Mouse (Mus musculus) left cerebral cortex, postnatal 10 days (tissue): ENCODE data around the gene Gm9844. TPM values are rescaled to one million over a fixed set of nuclear protein-coding genes. Genes with fewer than 3 reads are reported as not detected.

ENCODE experiments used
- DNase-seq, 2 experiments: peaks; one replicate each; pipeline ENCODE4 v3.0.0; 2021 to 2022; ENCODE audit warnings: low spot score in 2 of 2, mixed read lengths in 1 of 2; ENCODE audit errors: extremely low spot score in 1 of 2
- intact Hi-C: fragments of 180-260 bp; cut with DNase I; formaldehyde crosslinking; loops from one replicate; pipeline ENCODE4 v1.15.1; 2025
- total RNA-seq, 2 experiments: library from RNA; stranded (reverse); gene quantifications; 2 replicates each; pipeline ENCODE4 v1.2.3; 2021

Gm9844 gene
- total RNA-seq, 2 experiments from 2014 or later: 3.8 TPM; not detected in 1

DNA sequence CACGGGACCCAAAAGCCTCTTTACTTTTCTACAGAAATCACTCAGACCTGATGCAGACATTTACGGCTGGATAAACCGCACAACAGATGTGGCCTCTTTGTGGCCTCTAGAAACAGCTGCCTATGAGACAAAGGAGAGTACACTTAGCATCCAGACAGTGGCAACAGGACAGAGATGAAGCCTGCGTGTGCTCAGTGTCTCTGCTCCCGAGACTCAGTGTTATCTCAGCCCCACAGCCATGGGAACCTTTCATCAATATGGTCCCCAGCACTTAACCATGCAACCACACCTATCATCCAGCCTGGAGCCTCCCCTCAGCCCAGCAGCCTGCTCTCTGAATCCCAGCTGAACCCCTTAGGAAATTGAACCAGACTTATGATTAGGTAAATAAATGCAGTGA is 2.8 kb upstream of the Gm9844 start:
- no peak for DNase-seq
- intact Hi-C loops: no loop called here

DNA sequence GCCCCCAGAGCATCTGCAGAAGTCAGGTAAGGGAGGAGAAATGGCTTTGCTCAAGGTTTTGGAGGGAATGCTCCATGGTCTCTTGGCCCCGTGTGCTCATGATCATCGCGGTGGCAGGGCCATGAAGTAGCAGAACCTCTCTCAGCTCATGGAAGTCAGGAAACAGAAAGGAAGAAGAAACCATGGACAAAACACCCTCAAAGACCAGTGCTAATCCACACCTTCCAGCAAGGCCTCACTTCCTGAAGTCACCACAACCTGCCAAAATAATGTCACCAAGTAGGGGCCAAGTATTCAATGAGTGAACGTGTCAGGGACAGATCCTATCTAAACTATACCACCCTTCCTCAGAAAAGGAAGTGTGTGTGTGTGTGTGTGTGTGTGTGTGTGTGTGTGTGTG is 840 bp downstream of the Gm9844 start:
- no peak for DNase-seq
- intact Hi-C loops: no loop called here

DNA sequence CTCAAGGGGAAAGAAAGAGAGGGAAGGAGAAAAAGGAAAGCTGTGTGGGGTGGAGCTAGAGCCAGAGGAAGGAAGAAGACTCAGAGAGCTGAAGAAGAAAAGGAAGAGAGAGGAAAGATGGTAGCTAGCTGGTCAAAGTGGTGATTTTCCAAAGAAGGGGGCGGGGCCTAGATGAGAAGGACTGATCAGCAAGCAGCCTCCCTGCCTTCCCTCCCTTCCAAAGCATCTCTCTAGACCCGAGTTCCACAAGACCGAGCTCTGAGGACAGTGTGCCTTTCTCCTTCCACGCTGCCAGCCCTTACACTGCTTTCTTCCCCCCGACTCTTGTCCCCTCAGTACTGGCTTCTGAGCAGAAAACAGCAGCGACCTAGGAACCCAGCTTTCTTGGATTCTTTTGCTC is 2.1 kb downstream of the Gm9844 start:
- intact Hi-C loops: no loop called here

DNA sequence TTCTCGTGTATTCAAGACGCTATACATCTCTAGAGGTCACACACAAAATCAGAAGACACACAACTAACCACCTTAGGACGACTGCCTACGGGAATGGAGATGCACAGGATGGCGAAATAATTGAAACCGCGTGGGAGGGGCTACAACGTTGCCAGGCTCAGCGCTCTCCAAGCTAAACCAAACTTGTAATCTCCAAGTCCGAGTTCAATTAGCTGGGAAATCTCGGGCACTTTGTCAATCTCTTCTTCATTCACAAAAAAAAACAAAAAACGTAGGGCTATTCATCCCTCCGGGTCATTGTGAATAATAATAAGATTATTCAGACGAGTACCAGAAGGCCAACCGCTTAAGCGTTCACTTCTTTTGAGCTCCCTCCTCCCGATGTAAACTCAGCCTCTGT is 7.1 kb downstream of the Gm9844 start:
- no peak for DNase-seq
- intact Hi-C loops: no loop called here

More for the DNA sequence above, 2.1 kb downstream of the Gm9844 start:
- no peak for DNase-seq

DNA sequence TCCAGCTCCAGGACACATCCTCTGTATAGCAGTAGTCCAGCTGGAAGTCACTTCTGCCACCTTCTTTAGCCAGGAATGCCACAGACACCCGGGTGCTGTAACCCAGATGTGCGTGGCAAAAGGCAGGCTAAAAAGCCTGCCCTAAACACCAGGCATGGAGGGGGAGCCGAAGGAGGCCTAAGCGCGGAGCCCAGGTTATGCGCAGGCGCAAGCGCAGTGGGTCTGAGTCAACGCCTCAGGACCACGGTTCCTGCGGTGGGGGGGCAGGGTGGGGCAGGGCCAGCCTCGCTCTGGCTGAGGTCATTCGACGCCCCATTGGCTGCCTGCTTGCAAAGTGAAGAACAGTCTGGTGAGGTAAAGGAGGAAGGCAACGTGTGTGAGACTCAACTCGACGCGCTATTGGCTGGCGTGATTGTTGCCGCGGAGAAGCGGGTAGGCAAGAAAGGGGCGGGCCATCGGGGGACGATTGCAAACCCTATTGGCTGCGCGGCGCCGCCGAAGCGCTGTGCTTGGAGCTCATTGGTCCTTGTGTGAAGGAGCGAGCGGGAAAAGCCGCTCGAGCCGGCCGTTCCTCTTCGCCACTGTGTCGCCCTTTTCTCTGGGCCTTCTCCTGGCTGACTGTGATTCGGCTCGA is 7.6 kb downstream of the Gm9844 start, which contains the start of the genes Lypd4 and Dmrtc2:
Lypd4 (minus strand) TSS at position 410 of the 634 bp plus-strand sequence.
Dmrtc2 (plus strand) TSS at position 526 of the 634 bp plus-strand sequence.
- DNase-seq: no peak
- intact Hi-C loops: no loop called here

DNA sequence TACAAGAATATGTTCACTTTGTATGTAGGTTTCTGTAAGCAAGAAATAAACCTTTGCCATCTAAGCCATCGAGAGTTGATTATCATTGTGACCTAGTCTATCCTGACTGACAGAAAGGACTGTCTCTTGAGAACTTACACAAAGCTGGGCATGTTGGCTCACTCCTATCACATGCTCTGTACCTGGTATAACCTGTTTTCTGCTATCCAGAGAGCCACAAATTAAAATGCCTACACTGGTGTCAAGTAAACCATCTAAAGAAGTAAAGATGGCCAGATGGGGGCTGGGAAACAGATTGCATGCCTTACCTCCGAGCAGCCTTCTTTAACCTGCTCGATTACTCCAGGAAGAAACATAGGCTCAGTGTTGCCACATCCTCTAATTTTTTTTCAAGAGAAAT is 15.6 kb downstream of the Gm9844 start:
- intact Hi-C loops: no loop called here

DNA sequence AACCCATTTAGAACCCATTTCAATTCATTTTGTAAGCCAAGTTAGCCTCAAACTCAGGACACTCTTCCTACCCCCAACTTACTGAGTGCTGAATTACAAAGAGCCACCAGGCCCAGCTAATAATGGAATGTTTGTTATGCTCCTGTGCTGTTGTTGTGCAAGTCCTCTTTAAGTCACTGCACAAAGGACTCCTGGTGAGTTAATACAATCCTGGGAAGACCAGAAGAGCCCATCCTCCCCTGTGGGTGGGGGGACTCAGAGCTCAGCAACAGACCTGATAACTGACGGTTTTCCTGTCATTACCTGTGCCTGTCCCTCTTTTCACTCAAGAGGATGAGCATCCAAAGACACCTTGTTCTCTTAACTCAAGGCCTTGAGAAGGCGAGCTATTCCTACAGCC is 17.6 kb downstream of the Gm9844 start:
- intact Hi-C loops: no loop called here
- no peak for DNase-seq

More for the DNA sequence above, 15.6 kb downstream of the Gm9844 start:
- DNase-seq: no peak

DNA sequence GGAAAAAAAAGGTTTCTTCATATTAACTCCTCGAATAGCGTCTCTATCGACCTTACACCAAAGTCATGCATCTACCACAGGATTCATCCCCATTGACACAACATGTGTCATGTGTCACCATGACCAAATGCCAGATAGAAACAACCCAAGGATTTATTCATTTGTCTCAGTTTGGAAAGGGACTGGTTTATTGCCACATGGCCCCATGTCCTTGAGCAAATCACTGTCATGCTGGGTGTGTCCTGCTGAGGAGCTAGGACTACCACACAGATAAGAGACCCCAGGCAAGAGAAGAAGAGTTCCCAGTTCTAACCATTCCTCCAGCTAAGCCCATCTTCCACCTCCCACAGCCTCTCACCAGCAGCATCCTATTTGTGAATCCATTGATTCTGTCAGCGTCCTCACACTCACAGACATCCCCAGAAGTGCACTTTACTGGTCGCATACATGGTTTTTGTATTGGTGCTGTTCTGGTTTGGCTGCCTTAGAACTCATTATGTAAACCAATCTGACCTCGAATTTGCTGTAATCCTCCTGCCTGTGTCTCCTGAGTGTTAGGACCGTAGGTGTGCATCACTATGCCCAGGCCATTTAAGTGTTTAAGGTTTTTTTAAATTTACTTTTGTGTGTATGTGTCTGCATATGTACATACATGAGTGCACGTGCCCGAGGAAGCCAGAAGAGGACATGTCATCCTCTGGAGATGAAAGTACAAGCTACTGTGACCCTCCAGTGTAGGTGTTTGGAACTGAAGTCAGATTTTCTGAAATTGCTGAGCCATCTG is 20.6 kb downstream of the Gm9844 start:
- intact Hi-C loops: no loop called here

DNA sequence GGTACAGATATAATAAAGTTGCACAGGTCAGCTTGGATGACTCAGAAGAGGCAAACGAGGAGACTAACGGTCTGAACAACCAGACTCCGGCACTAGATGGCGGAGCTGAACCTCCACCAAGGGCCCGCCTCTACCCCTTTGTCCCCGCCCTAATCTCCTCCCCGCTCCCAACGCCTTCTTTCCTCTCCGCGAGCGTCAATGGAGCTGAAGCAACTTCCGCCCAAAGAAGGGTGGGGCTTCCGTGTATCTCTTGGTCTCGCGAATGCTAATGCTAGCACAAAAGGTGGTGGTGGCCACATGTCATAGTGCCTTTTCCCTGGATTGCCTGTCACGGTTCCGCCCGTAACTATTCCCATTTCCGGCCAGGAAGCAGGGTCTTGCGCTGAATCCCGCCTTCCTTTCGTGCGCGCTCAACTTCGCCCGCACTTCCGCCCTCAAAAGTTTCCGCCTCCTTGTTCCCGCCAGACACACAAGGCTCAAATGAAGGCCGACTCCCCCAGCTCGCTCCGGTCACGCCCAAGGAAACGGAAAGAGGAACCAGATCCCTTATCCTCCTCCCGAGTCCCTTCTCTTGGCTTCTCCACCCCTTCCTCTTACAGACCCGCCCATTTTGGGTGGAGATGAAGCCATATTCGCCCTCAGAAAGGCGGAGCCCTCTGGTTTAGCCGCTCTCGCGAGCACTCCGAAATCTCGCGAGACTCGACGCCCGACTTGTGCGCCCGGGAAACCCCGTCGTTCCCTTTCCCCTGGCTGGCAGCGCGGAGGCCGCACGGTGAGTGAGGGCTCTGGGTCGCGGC is 22.1 kb downstream of the Gm9844 start, which contains the start of gene Rps19:
Rps19 (plus strand) TSS at position 476 of the 797 bp plus-strand sequence.
- peak; percentile 97 to 99 for DNase-seq
- intact Hi-C loops: no loop called here

More for the DNA sequence above, 20.6 kb downstream of the Gm9844 start:
- DNase-seq: no peak

DNA sequence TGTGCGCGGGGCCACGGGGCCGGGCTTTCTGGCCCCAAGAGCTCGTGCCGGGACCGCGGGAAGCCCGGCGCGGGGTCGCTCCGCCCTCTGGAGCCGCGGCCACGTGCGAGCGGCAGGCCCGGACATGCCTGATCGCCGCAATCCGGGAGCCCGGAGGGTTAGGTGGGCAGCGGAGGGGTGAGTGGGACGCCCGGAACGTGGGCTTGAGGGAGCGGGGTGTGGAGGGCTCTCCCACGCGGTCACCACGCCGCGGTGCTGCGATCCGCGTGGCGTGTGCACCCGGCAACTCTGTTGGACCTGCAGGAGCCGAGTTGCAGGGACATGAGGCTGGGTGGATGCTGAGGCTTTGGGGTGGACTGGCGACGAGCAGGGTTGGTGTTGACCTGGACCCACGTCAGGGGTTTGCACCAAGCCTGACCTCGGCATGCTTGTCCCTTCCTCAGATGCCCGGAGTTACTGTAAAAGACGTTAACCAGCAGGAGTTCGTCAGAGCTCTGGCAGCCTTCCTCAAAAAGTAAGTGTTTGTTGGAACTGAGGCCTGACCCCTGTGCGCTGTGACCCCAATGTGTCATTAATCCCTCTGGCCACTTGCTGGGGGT is 22.8 kb downstream of the Gm9844 start:
- intact Hi-C loops: no loop called here
- DNase-seq: no peak

DNA sequence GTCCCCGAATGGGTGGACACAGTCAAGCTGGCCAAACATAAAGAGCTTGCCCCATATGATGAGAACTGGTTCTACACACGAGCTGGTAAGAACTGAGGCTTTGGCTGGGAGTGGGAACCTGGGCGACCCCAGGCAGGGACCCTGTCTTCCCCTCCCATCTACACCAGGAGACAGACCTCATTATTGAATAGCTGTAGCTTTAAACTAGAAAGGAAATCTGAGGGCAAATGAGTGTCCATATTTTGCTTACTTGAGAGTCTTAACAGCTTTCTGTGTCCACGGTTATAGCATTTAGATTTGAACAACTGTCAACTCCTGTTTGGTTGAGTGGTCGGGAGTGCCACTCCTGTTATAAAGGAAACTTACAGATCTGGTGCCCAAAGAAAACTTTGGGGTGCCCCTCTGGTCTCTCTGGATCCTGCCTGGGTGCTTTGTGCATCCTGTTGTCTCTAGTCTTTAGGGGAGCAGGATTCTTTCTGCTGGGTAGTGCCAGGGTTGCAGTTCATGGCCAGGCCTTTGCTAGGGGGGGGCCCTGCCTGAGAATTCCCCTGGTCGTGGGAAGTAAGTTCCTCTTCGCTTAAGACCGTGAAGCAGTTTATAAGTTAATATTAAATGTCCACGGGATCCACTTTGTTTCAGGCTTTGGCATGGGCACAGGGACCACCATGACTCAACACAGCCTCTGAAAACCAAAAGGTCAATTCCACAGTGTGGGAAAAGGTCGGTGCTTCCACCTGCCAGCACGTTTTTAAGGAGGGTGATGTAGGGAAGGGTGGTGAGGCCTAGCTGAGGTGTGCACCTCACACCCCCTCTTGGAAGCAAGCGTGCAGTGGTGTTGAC is 23.7 kb downstream of the Gm9844 start:
- DNase-seq: no peak
- intact Hi-C loops: no loop called here

DNA sequence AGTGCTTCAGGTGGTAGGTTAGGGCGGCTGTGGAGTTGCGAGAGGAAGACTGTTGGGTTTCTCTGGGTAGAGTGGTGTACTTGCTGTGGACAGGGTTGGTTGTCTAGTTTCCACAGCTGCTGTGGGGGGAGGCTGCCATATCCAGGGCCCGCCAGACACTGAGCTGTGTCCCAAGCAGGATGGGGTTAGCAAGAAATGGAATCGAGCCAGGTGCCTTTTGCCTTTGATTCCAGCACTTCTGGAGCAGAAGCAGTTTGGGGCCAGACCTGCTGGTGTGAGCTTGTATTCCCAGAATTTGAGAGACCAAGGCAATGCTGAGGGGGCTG is 24.3 kb downstream of the Gm9844 start:
- no peak for DNase-seq
- intact Hi-C loops: no loop called here

DNA sequence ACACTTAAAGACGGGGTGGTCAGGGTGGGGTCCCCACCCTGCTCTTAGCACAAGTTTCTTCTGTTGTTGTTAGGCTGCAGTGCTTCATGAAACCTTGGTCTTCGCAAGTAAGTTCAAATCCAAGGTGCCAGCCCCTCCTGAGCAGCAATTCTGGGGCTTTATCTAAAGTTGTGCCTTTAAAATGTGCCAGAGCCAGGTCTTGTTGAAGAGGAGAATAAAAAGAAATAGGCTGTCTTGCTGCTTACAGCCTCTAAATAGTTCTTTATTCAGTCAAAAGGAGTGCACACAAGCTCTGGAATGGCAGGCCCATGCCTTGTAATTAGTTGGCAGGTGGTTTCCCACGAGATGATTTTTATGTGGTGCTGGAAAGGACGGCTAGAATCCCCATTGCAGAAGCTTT is 25.1 kb downstream of the Gm9844 start:
- DNase-seq: no peak
- intact Hi-C loops: no loop called here

DNA sequence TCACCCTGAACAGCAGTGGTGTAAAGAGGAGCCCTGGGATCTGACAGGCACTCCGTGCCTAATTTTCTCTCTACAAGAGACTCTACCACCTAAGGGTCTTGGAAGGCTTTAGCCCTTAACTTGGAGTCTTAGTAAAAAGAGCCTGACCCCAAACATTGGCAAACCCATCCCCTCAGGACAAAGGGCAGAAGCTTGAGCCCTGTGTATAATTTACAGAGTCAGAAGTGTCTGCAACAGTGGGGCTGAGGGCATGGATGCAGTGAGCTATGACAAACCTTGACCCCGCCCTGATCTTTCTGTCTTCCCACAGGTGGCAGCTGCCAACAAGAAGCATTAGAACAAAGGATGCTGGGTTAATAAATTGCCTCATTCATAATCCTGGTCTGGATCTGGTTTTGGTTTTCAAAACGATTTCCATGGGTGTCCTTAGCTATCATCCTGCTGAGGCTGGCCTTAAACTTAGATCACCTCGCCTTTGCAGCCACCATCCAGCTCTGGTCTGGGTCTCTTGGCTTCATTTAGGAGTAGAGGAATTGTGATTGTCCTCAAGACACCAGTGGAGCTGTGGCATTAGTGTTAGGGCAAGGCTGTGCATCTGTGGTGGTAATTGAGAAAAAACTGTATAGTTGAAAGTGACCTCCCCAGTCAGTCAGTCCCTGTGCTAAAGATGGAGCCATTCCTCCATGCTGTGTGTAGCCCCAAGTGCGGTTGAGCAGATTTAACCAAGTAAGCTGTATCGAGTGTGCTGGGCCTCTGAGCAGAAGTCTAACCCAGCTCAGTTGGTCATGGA is 27.6 kb downstream of the Gm9844 start:
- DNase-seq: no peak

DNA sequence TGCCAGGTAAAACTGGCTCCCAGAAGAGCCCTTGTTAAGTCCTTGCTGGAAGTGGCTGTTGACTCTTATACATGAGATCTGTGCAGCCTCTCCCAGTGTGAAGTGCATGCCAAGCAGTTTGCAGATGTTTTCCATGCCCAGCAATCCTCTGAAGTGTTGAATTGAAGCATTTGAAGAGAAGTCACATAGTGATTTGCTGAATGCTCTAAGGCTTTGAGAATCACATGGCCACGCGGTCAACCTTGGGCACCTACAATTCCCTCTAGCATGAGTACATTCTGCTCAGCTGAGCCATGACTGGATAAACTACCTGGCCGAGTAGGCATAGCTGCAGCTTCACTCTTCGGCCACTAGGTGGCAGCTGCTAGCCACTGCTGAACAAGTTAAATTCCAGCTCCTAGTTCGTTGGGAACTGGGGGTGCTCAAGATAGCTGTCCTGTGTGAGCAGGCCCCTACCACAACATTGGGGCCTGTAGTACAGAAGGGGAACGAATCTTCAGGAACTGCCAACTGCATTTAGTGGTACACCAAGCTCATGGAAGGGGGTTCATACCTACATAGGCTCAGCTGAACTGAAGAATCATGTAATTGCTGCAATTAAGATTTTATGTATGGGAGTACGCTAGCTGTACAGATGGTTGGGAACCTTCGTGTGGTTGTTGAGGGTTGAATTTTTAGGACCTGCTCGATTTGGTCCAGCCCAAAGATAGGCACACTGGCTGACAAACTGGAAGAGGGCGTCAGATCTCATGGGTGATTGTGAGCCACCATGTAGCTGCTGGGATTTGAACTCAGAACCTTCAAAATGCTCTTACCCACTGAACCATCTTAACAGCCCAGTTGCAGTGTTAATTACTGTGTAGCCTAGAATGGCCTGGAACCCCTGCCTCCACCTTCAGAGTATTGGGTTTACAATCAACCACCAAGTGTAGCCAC is 28.5 kb downstream of the Gm9844 start:
- peak; percentile 68 to 72 for DNase-seq
- intact Hi-C loops: loop anchor here (2.0 kb wide), 1 partner anchor 74 kb away; no protein-coding TSS in a partner anchor

More for the DNA sequence above, 27.6 kb downstream of the Gm9844 start:
- intact Hi-C loops: loop anchor here (2.0 kb wide), 1 partner anchor 75 kb away; no protein-coding TSS in a partner anchor
